28 mouse cellular contexts compared by ENCODE assay signal in genomic region chr4:32421570-32421969, GRCm38 (mm10).
"Had no signal": no experiment of that assay in that cellular context is flagged by ENCODE, and none has a peak within 500 bp of the region (broad histone marks: within the 10 kb centered on the region; RNA-seq: fewer than 3 reads in every experiment).

No protein-coding gene starts in this region.

- H3K27ac ChIP-seq: gastrocnemius, adult 2 months; heart, embryonic 10.5 days; hindbrain, embryonic 10.5 days; kidney, embryonic 15.5 days; kidney, postnatal 0 days; limb, embryonic 10.5 days; limb, embryonic 12.5 days; liver, embryonic 13.5 days; liver, embryonic 15.5 days had no signal

- ATAC-seq: hindbrain, embryonic 16.5 days; inflammation-experienced regulatory T-cells, adult 6 months; intestine, embryonic 16.5 days had no signal

- H3K4me2 ChIP-seq: heart, embryonic 12.5 days; hindbrain, embryonic 12.5 days; kidney, embryonic 15.5 days; limb, embryonic 12.5 days; liver, embryonic 11.5 days; liver, embryonic 13.5 days; liver, embryonic 15.5 days had no signal

- H3K36me3 ChIP-seq: heart, embryonic 12.5 days; hindbrain, embryonic 10.5 days; hindbrain, embryonic 12.5 days; kidney, embryonic 15.5 days; liver, embryonic 13.5 days; liver, embryonic 15.5 days had no signal

- H3K9ac ChIP-seq: heart, embryonic 12.5 days; hindbrain, embryonic 12.5 days; kidney, embryonic 15.5 days; limb, embryonic 12.5 days; liver, embryonic 13.5 days; liver, embryonic 15.5 days had no signal

- H3K9me3 ChIP-seq: heart, embryonic 10.5 days; heart, embryonic 12.5 days; hindbrain, embryonic 10.5 days; hindbrain, embryonic 12.5 days; kidney, embryonic 15.5 days; limb, embryonic 10.5 days; limb, embryonic 12.5 days; liver, embryonic 13.5 days; liver, embryonic 15.5 days had no signal

- H3K27me3 ChIP-seq: heart, embryonic 12.5 days; hindbrain, embryonic 12.5 days; kidney, embryonic 15.5 days; limb, embryonic 12.5 days; liver, embryonic 13.5 days; liver, embryonic 15.5 days had no signal

- H3K4me3 ChIP-seq: gastrocnemius, adult 2 months; heart, embryonic 10.5 days; heart, embryonic 12.5 days; hindbrain, embryonic 10.5 days; hindbrain, embryonic 12.5 days; kidney, embryonic 15.5 days; limb, embryonic 10.5 days; limb, embryonic 12.5 days; liver, embryonic 13.5 days; liver, embryonic 15.5 days had no signal

- DNase-seq: gastrocnemius, adult 2 months; gastrocnemius, postnatal 10 days; gastrocnemius, postnatal 25 days; heart, adult 18-20 months; heart, postnatal 10 days; heart, postnatal 4 days; kidney, adult 11 months; kidney, adult 2 months; kidney, adult 9 months; kidney, postnatal 14 days; kidney, postnatal 36 days; layer of hippocampus, adult 9-11 months; layer of hippocampus, postnatal 36 days; liver; liver, embryonic 13.5 days had no signal

- H3K4me1 ChIP-seq: hindbrain, embryonic 10.5 days; kidney, embryonic 15.5 days; liver, embryonic 13.5 days; liver, embryonic 15.5 days had no signal
